Mouse (Mus musculus) E14TG2a.4 (cell line): ENCODE results near the gene Map4k4.

Experiments
- CTCF ChIP-seq: conservative IDR thresholded peaks from 2 replicates; pipeline ENCODE4 v1.5.1; 2014; ENCODE audit warnings: low read length
- NANOG ChIP-seq: IDR thresholded peaks from 2 replicates; pipeline ENCODE4 v1.6.1; 2014; ENCODE audit warnings: borderline replicate concordance, low read length, mixed read lengths
- POU5F1 ChIP-seq: IDR thresholded peaks from 2 replicates; pipeline ENCODE4 v1.6.1; 2014; ENCODE audit warnings: low read length, borderline replicate concordance

DNA sequence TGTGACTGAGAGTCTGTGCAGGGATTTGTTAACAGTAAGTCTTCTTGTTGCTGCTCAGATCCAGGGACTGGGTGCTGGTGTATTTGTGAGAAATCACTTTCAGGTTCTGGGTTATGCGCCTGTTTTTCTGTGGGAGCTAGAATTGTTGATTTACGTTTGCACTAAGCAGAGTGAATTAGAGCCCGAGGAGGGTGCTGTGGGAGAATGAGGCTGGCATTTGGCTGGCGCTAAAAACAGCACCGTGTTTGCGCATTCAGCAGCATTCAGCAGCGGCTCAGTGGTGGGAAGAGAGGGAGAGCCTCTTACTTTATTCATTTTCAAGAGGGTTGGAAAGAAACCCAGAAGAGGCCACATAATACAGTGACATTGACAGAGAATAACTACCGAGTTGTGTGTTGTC is 42.2 kb downstream of the Map4k4 start:
- TF ChIP-seq CTCF (no peak), POU5F1 (no peak), NANOG (no peak)
